Mouse (Mus musculus): ENCODE results near the gene Gm20854.
"Not testable (repeated sequence)": the region's sequence is repeated elsewhere in the genome, so short reads cannot be mapped to it uniquely, and the experiment has no call there.

Gm20854 gene

DNA sequence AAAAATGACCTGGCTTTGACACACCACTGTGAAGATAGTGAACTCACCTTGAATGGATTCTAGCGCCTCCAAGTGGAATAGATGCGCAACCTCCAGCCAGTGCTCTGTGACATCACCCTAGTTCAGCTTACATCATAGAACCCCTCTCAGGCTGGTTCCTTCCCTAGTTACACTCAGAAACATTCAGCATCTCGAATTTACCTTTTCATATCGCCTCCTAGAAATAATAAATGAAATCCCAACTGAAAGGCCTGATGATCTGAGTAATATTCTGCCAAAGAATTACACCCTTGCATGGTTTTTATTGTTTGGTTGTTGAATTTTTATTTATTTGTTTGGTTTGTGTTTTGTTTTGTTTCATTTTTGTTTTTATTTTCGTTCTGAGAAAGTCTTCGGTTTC lies at the start of gene Gm20854:
Gene Gm20854, minus strand, starts transcription at position 101 of the 400 bp plus-strand sequence.
- not testable (repeated sequence) for H3K36me3 ChIP-seq (ENCODE audit: control insufficient read depth, insufficient read depth, low read length, poor library complexity, severe bottlenecking); DNase-seq (ENCODE audit: low read depth, low spot score); H3K27me3 ChIP-seq (ENCODE audit: control insufficient read depth, insufficient read depth, low read length, poor library complexity, severe bottlenecking)

Data from splenic B cell, adult 2 months (primary cell).